Mouse (Mus musculus) stomach, postnatal 0 days (tissue): ENCODE data around the gene Platr17. TPM values are rescaled to one million over a fixed set of nuclear protein-coding genes. Genes with fewer than 3 reads are reported as not detected.
A peak's percentile ranks its signal among the peaks of the same experiment; 100 is the strongest.

Source experiments
- ATAC-seq: fragments of 200-750 bp; cut with Nextera tagmentation; 2 replicates; pipeline ENCODE4 v1.8.0; 2017; ENCODE audit not compliant: low FRiP score, low TSS enrichment
- DNase-seq: peaks from one replicate; pipeline ENCODE4 v3.0.0-alpha.2; 2016; ENCODE audit warnings: low spot score
- H3K27ac ChIP-seq: fragments of 300-500 bp; sonication (generic); replicated peaks from 2 replicates; pipeline ENCODE4 v1.5.1; 2014; ENCODE audit warnings: mild to moderate bottlenecking, control low read depth
- H3K27me3 ChIP-seq: fragments of 300-500 bp; sonication (generic); 2 replicates; pipeline ENCODE4 v1.6.1; 2014; ENCODE audit warnings: low read length; ENCODE audit not compliant: control insufficient read depth, insufficient read depth
- H3K36me3 ChIP-seq: fragments of 300-500 bp; sonication (generic); 2 replicates; pipeline ENCODE4 v1.6.1; 2014; ENCODE audit warnings: low read length, mixed read lengths; ENCODE audit not compliant: control insufficient read depth, insufficient read depth
- H3K4me1 ChIP-seq: fragments of 300-500 bp; sonication (generic); replicated peaks from 2 replicates; pipeline ENCODE4 v1.6.1; 2014; ENCODE audit warnings: antibody characterized with exemption; ENCODE audit not compliant: control insufficient read depth, insufficient read depth
- H3K4me2 ChIP-seq: fragments of 300-500 bp; sonication (generic); replicated peaks from 2 replicates; pipeline ENCODE4 v1.6.1; 2014; ENCODE audit warnings: low read depth, mild to moderate bottlenecking, control low read depth, moderate library complexity
- H3K4me3 ChIP-seq: fragments of 300-500 bp; sonication (generic); 2 replicates; pipeline ENCODE4 v1.5.1; 2014; ENCODE audit warnings: low read depth, low read length, control low read depth
- H3K9ac ChIP-seq: fragments of 300-500 bp; sonication (generic); 2 replicates; pipeline ENCODE4 v1.6.1; 2014; ENCODE audit warnings: mild to moderate bottlenecking, low read length, control low read depth, mixed read lengths
- H3K9me3 ChIP-seq: fragments of 300-500 bp; sonication (generic); 2 replicates; pipeline ENCODE4 v1.6.1; 2016; ENCODE audit warnings: low read length; ENCODE audit not compliant: control insufficient read depth
- CTCF ChIP-seq: IDR thresholded peaks from 2 replicates; pipeline ENCODE4 v1.5.1; 2016; ENCODE audit warnings: antibody characterized with exemption, low read depth, mild to moderate bottlenecking, moderate library complexity
- EP300 ChIP-seq: optimal IDR thresholded peaks from 2 replicates; pipeline ENCODE3; 2016; ENCODE audit warnings: antibody characterized with exemption
- WGBS: fragments of 180-500 bp; shearing (Covaris S2); extraction: QIAGEN DNeasy Blood & Tissue Kit; methylation state at CpG from one replicate; pipeline ENCODE4 v1.1.7; 2014; 5-methylcytosine and 5-hydroxymethylcytosine counted together
- microRNA-seq: library from miRNA; unstranded; fragments of <30 nt; microRNA quantifications from one replicate; pipeline ENCODE4, GENCODE M21; 2016
- polyA plus RNA-seq: library from polyadenylated mRNA; unstranded; fragments of >200 nt; fragmentation: Nextera tagmentation; extraction: Ambion mirVana; gene quantifications from 2 replicates; pipeline ENCODE4 v1.2.1, GENCODE M21; 2015

Gene Platr17
- polyA plus RNA-seq, 1 experiment from 2014 or later: 1.1 TPM

DNA sequence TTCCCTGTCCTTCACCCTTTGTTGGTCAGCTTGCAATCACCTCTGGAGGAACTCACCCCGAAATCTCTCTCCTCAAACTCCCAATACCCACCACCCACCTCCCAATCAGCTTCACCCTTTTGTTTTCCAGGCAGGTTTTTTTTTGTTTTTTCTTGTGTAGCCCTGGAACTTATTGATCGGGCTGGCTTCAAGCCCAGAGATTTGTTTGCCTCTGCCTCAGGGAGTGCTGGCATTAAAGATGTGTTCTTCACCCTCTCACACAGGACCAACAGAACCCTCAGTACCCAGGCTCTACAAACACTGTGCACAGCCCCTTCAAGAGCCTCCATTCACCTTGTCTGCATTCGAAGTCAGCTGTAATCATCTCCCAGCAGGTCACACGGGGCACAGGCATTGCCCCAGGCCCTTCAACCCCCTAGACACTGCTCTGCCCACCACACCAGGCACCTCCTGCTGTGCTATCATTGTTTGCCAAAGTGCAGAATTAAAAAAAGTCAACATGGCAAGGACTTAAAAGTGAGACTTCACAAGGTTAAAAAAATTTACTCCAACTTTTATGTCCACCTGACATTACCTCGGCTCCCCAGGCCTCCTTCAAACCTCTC is 49.1 kb downstream of the Platr17 start:
- Histone ChIP-seq H3K4me3 (peak overlapping the region; percentile 56), H3K36me3 (peaks cover 11% of the 10 kb centered on the region), H3K27me3 (no peaks in the 10 kb centered on the region), H3K9ac (peak overlapping the region; percentile 95), H3K27ac (peak overlapping the region; percentile 86), H3K9me3 (no peaks in the 10 kb centered on the region), H3K4me1 (peaks cover 6% of the 10 kb centered on the region), H3K4me2 (peak overlapping the region; percentile 79)
- 31% methylated on average over 5 of the region's 5 CpGs for WGBS
- peak; percentile 37 for DNase-seq
- no peak for TF ChIP-seq EP300
- no peak for TF ChIP-seq CTCF
- no peak for ATAC-seq

DNA sequence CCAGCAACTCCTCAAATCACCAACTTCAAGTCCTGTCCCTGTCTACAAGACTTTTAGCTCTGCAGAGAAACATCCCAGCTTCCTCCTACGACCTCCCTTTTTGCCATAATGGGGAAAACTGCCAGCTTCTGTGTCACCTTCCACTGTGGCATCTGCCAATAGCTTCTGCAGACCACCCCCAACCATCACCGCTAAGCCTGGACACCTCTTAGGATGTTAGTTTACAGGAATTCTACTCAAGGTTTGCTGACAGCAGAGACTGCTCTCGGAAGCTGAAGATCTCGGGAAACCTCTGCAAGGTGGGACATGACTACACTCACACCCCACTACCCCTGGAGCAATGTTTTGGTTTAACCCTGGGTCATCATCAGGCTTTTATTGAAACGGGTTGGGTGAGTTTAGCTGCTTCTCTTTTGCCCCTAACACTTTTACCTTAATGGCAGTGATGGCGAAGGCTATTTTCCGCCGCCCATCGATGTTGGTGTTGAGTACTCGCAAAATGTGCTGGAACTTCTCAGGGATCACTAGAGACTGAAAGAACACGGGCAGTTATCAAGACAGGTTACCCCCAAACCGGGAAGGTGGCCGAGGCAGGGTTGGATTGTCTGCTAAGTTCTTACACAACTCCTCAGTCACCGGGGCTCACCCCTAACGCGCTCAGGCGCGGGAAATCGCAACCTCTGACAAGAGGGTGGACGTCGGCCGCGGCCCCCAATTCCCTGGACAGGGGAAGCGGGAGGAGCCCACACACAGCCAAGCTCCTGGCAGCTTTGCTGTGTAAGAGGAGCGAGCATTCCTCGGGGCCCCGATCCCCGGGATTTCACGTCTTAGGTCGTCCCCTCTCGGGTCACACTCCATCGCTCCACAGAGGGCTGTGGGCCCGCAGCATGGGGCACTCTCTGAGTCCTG is 50.0 kb downstream of the Platr17 start:
- no peaks in the 10 kb centered on the region for H3K27me3 ChIP-seq
- peak overlapping the region; percentile 95 for H3K9ac ChIP-seq
- no peak for TF ChIP-seq EP300
- TF ChIP-seq CTCF: no peak
- H3K9me3 ChIP-seq: no peaks in the 10 kb centered on the region
- peak overlapping the region; percentile 86 for H3K27ac ChIP-seq
- peaks cover 6% of the 10 kb centered on the region for H3K4me1 ChIP-seq
- H3K36me3 ChIP-seq: peaks cover 16% of the 10 kb centered on the region
- DNase-seq (no peak), ATAC-seq (peak; percentile 14)
- H3K4me2 ChIP-seq: peak overlapping the region; percentile 79
- under 1% methylated on average over 32 of the region's 33 CpGs for WGBS
- peak overlapping the region; percentile 56 for H3K4me3 ChIP-seq

GRCm38 (mm10) chr17:33955555-33956214 is 50.8 kb downstream of the Platr17 start, which contains the start of the genes Vps52 and Rps18:
TSS of gene Vps52 (plus strand) at chr17:33955812.
TSS of gene Rps18 (minus strand) at chr17:33956001.
- TF ChIP-seq EP300 (peak; percentile 29), CTCF (peak; percentile 55)
- Histone ChIP-seq H3K9me3 (no peaks in the 10 kb centered on the region), H3K4me1 (peaks cover 2% of the 10 kb centered on the region), H3K9ac (peak within 1 kb of the TSS; percentile 95), H3K4me3 (peak within 1 kb of the TSS; percentile 56), H3K36me3 (peaks cover 17% of the 10 kb centered on the region), H3K27me3 (no peaks in the 10 kb centered on the region), H3K4me2 (peak within 1 kb of the TSS; percentile 79), H3K27ac (peak within 1 kb of the TSS; percentile 91)
- ATAC-seq (peak; percentile 89), DNase-seq (peak; percentile 95)
- under 1% methylated on average over 50 of the region's 50 CpGs for WGBS

Small RNA genes lying within 50 kb of the gene (microRNA-seq; reads per million reads assigned to microRNA genes)
- not detected for gene Gm27740

Other genes starting within 250 kb of the Platr17 start
- gene Hnrnpm, start 218.3 kb upstream of the Platr17 start, polyA plus RNA-seq: 115 and 122 TPM in 2 replicates
- 51.1 and 54.6 TPM in 2 replicates for gene March2, start 186.5 kb upstream of the Platr17 start, polyA plus RNA-seq
- gene Rab11b, start 144.6 kb upstream of the Platr17 start, polyA plus RNA-seq: 164 TPM in 2 replicates
- 31.3 and 42.4 TPM in 2 replicates for gene Angptl4, start 123.3 kb upstream of the Platr17 start, polyA plus RNA-seq
- gene Kank3, start 94.6 kb upstream of the Platr17 start, polyA plus RNA-seq: 17.1 and 20.3 TPM in 2 replicates
- 1,008 and 1,055 TPM in 2 replicates for gene Rps28, start 80.6 kb upstream of the Platr17 start, polyA plus RNA-seq
- 497 TPM in 2 replicates for gene Ndufa7, start 80.6 kb upstream of the Platr17 start, polyA plus RNA-seq
- 32.7 and 38.2 TPM in 2 replicates for gene Cd320, start 62.0 kb upstream of the Platr17 start, polyA plus RNA-seq
- gene Gm7029, start 31.3 kb upstream of the Platr17 start, polyA plus RNA-seq: not detected in 2 replicates
- 1.3 and 1.7 TPM in 2 replicates for gene Kifc1, start 14.5 kb upstream of the Platr17 start, polyA plus RNA-seq
- 18.1 and 22.4 TPM in 2 replicates for gene Daxx, start 4.3 kb downstream of the Platr17 start, polyA plus RNA-seq
- 63.7 and 72.4 TPM in 2 replicates for gene Tapbp, start 10.8 kb downstream of the Platr17 start, polyA plus RNA-seq
- gene Zbtb22, start 10.8 kb downstream of the Platr17 start, polyA plus RNA-seq: 10.7 and 12.2 TPM in 2 replicates
- 18.6 and 24.4 TPM in 2 replicates for gene Rgl2, start 24.4 kb downstream of the Platr17 start, polyA plus RNA-seq
- gene Pfdn6, start 35.2 kb downstream of the Platr17 start, polyA plus RNA-seq: 92.7 and 96.8 TPM in 2 replicates
- 17.1 and 20.2 TPM in 2 replicates for gene Wdr46, start 35.5 kb downstream of the Platr17 start, polyA plus RNA-seq
- gene B3galt4, start 46.4 kb downstream of the Platr17 start, polyA plus RNA-seq: 15.0 and 15.2 TPM in 2 replicates
- 24.7 and 26.3 TPM in 2 replicates for gene Vps52, start 50.7 kb downstream of the Platr17 start, polyA plus RNA-seq
- 1,740 and 1,781 TPM in 2 replicates for gene Rps18, start 50.9 kb downstream of the Platr17 start, polyA plus RNA-seq
- gene H2-K1, start 95.2 kb downstream of the Platr17 start, polyA plus RNA-seq: 129 and 130 TPM in 2 replicates
- gene Ring1, start 119.5 kb downstream of the Platr17 start, polyA plus RNA-seq: 13.3 and 14.6 TPM in 2 replicates
- 37.6 and 42.4 TPM in 2 replicates for gene H2-Ke6, start 122.9 kb downstream of the Platr17 start, polyA plus RNA-seq
- 114 and 118 TPM in 2 replicates for gene Slc39a7, start 126.5 kb downstream of the Platr17 start, polyA plus RNA-seq
- gene Rxrb, start 126.7 kb downstream of the Platr17 start, polyA plus RNA-seq: 25.0 and 26.9 TPM in 2 replicates
- gene Col11a2, start 134.3 kb downstream of the Platr17 start, polyA plus RNA-seq: 0.18 and 0.29 TPM in 2 replicates
- gene H2-Oa, start 187.2 kb downstream of the Platr17 start, polyA plus RNA-seq: 0.25 and 0.29 TPM in 2 replicates
- gene H2-DMa, start 214.4 kb downstream of the Platr17 start, polyA plus RNA-seq: 9.1 and 9.5 TPM in 2 replicates
- gene Brd2, start 217.5 kb downstream of the Platr17 start, polyA plus RNA-seq: 45.0 and 48.1 TPM in 2 replicates
- 0.45 and 0.53 TPM in 2 replicates for gene H2-DMb2, start 238.2 kb downstream of the Platr17 start, polyA plus RNA-seq
- 2.1 and 2.6 TPM in 2 replicates for gene H2-DMb1, start 247.9 kb downstream of the Platr17 start, polyA plus RNA-seq